Mouse (Mus musculus) spleen, postnatal 14 days (tissue): Measurements from ENCODE around the gene Faim2.

ENCODE experiments used
- DNase-seq, 2 experiments: peaks; one replicate each; pipeline ENCODE4 v3.0.0; 2021 to 2022; ENCODE audit warnings: low spot score in 2 of 2

Faim2 gene

DNA sequence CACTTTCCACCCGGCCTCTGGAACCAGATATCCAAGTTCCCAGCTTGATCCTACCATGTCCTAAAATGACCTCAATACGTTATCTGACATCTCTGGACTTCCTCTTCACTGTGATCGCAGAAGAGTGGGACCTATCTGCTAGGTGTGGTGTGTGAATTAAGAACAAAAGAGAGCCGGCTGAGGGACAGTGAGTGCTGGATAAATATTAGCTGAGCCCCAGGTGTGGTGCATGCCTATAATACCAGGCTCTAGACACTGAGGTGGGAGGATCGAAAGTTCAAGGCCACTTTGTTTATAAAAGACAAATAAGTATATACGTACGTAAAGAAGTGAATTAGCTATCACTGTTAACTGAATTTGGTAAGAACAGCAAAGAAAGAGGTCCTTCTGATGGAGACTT lies 18.1 kb downstream of the Faim2 start:
- DNase-seq: no peak

DNA sequence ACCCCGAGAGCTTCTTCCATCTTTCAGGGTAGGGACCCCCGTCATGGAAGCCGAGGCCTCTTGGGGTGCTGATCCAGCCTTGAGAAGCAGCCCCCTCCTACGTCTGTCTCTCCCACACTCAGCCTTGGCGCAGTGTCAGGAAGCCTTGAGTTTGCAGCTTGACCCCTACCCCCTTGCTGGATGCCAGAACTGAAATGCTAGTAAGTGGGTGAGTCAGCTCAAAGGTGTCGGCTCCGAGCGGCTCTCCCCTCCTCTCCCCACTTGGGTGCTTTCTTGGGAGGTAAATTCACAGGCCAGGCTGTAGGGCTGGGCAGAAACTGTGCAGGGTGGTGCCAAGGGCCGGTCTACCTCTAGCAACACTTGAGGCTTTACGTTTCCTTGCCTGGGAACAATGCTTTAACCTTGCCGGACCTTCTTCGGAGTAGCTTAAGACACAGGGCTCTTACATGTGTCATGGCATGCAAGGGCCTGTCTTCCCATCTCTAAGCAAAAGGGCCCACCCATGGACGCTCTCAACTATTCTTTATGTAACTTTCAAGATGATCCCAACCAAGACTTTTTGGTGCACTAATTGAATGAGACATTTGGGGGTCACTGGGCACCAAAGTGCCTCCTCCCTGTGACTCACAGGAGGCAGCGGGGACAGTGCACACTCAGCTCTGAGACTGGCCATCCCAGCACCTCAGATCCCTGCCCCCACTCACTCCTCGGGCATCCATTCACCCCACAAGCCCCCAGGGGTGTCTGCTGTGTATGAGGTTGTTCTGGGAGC lies 22.5 kb downstream of the Faim2 start:
- no peak for DNase-seq

DNA sequence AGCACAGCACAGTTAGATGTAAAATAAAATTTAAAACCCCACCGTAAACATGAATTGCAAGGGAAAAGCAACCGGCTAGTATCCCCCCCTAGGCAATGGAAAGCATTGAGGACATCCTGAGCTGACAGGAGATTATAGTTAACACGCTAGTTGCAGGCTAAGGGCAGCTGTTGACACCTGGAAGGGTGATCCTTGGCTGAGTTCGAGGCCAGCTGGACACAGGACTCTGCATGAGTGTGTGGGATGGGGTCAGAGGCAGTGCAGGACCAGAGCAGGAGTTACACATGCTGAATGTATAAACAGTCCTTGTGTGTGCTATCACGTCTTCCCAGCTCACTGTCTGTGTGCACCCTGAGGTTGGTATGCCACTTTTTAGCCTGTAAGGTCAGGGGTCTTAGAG lies 24.7 kb downstream of the Faim2 start:
- no peak for DNase-seq

DNA sequence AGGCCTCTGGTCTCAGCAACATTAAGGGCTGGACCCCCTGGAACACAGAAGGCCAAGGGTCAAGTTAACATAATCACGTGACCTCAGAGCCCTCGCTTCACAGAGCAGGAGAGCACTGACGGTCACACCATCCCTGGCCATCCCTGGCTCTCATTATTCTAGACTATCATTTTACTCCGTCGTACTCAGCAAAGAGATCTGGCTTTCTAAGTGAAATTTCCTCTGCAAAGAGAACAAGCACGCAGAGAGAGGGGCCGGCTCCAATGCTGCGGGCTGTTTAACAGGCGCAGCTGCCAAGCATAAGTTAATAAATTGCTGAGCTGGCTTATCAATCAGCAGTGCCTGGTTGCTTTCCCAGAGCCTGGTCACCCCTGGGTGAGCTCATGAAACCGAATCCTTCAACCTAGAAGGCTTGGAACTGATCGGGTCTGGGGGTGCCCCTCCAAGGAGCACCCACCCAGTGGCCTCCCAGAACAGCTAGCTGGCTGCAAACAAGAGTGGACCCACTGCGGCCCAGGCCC lies 25.6 kb downstream of the Faim2 start:
- no peak for DNase-seq

DNA sequence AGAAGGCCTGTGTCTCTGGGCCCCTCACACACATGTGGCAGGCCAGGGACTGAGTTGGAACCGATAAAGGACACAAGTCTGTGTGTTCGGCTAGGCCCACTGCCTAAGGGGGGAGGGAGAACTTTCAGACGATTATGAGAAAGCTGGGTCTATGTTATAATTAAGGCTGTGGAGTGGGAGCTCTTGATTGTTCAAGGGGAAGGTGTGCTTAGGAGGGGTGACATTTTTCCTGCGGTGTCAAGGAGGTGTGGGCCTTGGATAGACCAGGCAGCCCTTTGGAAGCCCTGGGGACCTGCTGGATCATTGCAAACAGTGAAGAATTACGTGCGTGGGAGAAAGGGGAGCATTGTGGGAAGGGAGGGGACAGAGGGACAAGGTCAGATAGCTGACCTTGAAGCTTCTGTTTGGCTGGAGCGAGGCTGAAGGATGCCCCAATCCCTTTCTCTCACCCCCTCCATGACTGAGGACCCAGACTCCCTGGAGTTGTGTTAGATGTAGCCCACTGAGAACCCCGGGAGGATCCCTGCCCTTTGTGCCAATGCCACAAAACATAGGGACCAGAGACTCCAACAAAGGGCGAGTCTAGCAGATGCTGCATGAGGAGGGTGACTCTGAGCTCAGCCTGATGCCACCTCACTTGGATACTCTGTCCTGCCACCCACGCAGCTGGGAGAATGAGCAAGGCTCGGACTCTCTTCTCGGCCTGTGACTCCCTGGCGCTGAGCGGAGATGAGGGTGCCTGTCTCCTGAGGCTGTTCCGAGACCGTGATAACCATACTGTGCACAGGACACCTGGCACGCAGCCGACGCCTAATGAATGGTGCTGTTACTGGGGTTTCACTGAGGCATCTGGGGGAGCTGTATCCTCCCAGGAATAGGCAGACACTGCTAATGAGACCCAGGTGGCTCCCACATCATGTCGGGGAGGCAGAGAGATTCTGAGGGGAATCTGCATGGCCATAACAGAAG lies 26.4 kb downstream of the Faim2 start:
- no peak for DNase-seq

DNA sequence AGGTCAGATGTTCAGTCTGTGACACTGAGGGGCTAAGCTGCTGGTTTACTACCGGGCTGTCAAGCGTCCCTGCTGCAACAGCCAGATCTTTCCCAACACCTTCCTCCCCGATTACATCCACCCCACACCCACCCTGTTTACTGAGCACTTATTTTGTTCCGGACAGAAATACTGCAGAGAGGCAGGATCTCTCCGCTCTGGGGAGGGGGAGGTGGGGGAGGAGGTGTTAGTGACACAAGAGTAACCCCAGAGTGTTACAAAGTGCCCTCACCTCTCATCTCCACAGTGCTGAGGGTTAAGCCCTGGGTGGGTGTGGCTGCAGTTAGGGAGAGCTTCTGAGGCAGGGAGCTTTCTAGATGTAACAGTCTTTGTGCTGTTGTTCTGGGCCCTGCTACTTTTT lies 27.6 kb downstream of the Faim2 start:
- no peak for DNase-seq

DNA sequence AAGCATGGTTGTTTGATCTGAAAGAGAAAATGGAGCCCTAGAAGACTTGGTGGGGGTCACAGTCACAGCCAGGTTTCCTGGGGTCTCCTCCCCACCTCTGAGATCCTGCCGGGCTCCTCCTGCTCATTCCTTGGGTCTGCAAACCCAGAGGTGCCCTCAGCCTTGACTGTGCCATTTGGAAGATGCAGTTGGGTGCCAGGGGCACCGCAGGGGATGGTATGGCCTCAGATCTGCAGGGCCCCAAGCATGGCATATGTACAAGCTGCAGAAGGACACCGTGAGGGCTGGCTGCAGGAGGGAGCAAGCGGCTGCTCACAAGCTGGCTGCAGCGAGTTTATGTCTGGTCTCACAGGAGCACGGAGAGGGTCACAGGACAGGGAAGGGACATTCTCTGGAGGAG lies 28.2 kb downstream of the Faim2 start:
- DNase-seq: no peak

DNA sequence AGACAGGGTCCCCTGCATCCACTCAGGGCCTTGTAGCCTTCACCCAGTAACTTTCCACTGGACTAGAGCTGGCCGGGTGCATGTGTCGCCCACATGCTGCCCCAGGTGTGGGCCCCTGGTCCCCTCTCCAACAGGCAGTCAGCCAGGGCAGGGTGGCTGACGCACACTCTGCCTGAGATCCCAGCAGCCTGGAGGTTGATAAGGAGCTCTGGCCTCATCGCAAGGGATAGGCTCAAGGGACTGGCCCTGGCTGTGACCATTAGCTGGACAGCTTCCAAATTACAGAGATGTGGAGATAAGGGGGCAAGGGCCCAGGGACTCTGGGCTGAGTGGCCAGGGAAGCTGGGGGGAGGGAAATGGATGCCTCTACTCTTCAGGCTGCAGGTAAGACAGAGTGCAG lies 29.2 kb downstream of the Faim2 start:
- no peak for DNase-seq

DNA sequence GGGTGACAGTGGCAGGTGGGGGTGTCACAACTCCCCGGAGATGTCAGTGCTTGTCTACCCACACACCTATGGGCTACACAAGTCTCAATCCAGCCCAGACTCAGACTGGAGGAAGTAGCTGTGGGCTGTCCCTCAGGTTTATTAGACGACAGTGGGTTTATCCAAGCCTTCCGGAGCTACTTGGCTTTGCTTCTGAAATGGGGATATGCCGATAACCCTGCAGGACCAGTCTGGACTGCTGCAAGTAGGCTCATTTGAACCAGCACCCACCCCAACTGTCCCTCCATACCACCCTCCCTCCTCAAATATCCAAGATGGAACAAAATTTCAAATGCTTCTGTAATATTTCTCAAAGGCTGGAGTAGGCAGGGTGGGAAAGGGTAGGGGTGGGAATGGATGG lies 29.6 kb downstream of the Faim2 start:
- DNase-seq: no peak

DNA sequence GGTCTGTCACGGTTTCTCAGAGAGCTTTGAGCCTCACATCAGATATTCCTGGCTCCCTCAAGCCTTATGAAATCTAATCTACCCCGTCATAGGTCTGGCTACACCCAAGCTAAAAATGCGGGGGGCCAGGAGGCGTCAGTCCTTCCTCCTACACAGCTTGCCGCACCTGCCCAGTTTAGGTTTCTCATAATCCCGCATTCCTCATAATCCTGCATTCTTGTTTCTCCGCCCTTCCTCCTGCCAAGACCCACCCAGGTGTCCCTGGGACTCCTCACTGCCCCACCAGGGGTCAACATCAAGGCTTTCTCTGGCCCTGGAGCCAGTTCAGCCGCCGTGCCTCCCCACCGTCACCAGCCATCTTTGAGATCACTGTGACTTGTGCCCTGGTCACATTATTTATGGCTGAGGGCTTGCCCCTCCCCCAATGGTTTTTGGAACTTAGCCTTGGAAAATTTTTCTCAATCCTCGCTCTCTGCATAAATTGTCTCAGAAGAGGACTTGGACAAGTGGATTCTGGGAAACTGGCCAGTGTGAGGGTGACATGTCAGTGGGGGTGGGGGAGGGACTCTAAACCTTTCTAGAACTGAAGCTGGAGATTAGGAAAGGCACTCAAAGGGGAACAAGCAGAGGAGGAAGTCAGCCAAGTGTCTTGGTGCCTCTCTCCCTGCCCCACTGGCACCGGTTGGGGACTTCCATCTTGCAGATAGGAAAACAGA lies 30.3 kb downstream of the Faim2 start:
- DNase-seq: no peak

DNA sequence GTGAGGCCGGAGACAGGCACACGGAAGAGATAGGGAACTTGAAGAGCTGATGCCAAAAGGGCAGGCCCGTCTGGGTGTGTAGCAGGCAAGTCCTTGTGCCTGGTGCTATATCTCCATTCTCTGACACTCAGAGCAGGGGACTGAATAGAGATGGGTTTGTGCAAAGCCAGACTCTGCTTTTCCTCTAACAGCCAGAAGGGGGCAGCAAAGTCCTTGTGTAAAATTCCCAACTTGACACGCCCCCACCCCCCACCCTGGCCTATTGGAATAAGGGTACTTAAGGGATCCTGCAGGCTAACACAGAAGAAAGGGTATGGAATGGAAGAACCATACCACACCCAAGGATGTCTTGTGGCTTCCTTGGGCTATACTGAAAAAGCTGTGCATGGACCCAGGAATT lies 30.9 kb downstream of the Faim2 start:
- DNase-seq: no peak

DNA sequence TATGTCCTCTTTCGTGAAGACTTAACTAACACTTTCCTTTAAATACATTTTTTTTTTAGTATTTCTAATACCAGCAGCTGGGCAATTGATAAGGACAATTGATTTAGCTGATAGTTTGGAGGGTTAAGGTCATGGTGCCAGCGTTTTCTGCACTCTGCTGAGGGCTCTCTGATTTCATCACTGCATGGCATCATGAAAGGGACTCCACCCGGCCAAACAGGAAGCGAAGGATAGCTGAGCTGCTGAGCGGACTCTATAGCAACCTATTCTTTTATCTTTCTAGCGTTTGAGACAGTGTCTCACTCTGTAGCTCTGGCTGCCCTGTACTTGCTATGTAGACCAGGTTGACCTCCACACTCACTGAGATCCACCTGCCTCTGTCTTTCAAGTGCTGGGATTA lies 43.2 kb downstream of the Faim2 start:
- no peak for DNase-seq

DNA sequence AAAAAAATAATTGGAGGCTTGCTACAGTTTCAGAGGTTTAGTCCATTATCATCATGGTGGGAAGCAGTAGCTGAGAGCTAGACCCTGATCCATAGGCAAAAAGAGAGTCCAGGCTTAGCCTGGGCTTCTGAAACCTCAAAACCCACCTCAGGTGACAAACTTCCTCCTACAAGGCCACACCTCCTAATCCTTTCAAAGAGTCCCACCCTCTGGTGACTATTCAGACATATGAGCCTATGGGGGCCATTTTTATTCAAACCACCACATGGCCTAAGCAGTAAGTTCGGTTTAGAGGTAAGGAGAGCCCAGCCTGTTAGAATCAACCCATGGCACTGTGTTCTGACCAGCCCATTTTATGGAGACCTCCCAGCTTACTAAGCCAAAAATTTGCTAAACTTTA lies 52.2 kb downstream of the Faim2 start:
- no peak for DNase-seq

DNA sequence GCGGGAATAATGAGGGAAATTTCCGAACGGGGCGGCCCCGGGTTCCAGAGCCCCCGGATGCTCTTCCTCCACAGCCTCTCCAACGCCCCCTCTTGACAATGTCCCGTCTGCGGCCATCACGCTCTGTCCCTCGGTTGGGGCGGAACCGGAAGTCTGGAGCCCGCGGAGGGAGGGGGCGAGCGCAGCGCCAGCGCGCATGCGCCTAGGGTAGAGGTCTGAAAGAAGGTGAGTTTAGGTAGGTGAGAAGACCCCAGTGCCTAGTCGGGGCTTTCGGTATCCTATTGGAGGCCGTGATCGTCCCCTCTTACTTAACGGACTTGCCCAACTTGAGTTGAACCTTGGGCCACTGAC lies 53.4 kb downstream of the Faim2 start, which contains the start of gene Bcdin3d:
Bcdin3d (minus strand) TSS at position 155 of the 351 bp plus-strand sequence.
- peak; percentile 68 to 81 for DNase-seq

DNA sequence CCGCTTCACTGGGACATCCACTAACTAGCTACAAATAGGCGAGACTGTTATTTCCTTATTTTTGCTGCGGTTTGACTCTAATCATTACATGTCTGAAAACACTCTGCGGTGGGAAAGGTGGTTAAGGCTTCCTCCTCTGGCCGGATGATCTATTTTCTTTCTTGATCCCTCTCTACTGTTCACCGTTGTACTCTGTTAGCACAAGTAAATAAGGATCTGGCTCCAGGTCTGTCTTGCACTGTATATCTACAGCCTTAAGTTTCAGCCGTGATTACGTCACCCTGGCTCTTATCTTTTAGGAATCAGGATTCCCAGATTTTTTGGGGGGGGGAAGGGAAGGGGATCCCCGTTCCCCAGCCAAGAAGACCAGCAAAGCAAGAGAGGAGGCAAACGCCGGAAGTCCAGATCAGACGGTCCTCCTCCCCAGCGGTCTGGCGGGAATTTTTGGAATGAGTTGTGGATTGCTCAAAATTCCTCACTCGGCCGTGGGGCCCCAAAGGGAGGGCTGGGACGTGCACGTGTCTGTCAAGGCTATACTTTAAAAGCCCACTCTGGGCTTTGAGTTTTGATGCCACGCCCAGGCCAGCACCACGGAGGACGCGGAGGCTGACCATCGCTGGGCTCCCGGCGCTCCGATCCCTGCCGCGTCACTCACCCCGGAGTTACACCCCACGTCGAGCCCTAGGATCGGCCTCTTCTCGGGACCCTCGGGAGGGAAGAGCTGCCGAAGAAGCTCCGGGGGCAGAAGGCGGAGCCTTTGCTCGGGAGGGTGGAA lies 54.0 kb downstream of the Faim2 start:
- DNase-seq: no peak

DNA sequence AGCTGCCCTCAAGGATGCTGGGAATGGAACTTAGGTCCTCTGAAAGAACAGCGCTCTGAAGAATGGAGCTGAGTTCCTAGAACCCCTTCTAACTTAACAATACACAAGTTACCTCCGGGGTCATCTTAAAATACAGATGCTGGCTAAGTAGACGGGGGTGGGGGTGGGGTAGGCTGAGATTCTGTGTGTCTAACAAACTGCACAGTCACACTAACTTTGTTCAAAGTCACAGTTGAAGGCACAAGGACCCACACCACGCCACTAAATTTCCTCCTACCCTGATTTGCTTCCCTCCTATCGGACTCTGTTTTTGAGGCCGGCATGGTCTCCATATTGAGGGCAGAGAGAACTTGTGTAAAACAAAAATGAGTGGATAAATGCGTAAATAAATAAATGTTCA lies 55.0 kb downstream of the Faim2 start:
- no peak for DNase-seq

DNA sequence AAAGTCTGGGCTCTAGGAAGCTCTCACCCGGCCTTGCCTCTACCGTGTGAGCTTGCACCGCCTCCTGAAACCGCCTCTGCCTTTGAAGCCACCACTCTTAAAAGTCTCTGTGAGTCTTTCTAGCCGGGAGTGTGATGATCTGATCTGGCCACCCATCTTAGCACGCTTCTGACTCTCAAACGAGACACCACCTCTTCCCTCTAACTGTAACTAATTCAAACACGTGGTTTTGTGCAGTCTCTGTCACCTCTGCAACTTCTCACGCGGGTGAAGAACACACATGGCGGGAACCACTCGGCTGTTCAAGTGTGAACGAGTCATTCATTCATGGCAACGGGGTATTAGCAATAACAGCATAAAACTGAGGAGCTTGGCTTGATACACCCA lies 56.3 kb downstream of the Faim2 start:
- no peak for DNase-seq

DNA sequence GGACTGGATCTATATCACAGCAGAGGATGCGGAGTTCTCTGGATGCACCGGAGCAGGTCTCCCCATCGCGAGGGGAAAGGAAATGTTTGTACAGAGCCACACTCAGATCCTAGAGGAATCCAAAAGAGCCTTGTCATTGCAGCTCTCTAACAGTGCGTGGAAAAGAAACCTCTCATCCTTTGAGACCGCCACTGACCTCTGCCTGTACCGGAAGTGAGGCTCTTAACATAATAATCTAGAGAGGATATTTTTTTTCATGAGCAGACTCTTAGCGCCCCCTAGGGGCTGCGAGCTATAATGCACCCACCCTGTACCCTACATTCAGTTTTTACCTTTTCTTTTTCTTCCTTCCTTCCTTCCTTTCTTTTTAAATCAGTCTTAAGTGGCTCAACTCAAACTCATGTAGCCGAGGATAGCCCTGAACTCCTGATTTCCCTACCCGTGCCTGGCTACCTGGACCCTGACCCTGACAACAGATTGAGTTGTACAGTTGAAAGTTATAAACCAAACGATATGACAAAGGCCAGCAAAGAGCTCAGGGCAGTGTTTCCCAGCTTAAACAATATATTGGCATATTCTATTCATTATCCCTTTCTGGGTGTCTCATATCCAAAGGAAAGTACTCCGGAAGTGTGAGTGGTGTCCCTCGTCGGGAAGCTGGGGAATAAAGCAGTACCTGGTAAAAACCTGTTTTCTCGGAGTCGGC lies 56.8 kb downstream of the Faim2 start:
- DNase-seq: peak in 1 of 2 experiments; percentile 20

DNA sequence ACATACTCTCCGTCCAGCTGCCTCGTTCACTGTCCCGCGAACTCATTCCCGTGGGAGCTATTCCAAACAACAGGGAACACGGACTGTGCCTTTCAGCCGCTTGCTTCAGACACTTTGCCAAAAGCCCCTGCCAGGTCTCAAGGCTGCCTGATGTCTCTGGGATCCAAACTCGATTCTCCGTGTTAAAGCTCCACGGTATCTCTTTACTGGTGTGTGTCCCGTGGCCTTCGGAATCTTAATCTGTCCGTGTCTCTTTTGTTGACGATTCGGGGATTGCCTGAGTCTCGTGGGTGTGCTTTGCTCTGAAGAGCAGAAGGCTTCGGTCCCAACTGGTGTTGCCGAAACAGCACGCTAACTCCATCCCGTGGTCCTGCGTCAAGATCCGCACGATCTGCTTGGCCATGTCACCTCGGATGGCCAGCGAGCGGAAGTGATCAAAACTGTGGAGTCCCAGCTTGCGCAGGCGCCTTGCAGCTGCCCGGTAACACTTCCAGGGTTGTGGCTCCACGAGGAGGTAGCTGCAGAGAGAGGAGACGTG lies 57.7 kb downstream of the Faim2 start:
- no peak for DNase-seq

DNA sequence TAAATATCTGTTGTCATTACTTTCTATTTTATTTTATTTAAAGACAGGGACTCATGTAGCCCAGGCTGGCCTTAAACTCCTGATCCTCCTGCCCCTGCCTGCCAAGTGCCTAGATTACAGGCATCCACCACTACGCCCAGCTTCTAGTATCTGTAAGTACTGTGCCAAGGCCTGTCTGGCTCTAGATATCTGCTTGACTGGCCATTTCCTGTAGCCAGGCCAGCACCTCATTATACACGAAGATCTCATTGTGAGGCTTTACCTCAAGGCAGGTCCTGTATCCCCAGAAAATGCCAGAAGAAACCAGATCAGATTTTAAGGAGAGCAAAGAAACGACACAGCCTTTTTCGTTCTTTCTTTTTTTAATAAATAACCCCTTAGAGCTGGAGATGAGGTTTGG lies 58.2 kb downstream of the Faim2 start:
- DNase-seq: no peak
